ENCODE assay signal across 17 mouse cellular contexts in the genomic region with DNA sequence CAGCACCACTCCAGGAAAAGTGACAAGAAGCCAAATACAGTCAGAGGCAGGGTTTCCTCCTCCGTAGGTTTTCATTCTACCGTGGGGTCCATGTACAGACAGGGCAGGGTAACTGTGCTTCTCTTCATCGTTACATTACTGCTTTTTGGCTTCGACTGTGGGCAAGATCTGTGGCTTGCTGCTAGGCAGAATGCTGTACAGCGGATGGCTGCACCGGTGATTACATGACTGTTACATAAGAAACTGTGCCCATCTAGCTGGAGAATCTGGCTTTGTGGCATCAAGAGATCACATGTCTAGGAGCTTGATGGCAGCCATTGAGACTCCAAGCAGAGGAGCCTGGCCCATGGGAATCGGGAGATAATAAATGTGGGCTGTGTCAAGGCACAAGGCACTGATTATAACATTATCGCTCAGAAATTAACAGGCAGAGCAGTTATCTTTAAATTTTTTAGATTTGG. TPM values are rescaled to one million over a fixed set of nuclear protein-coding genes. Genes with fewer than 3 reads are reported as not detected.
DNase-seq lines count a peak whose midpoint lies in the region; ATAC-seq and TF ChIP-seq lines count a peak whose summit lies in the region.
"Had no signal": no experiment of that assay in that cellular context is flagged by ENCODE, and none has a peak within 500 bp of the region (broad histone marks: within the 10 kb centered on the region; RNA-seq: fewer than 3 reads in every experiment).

No protein-coding gene starts in this region.

- no peak overlapping the region for H3K4me2 ChIP-seq in neural tube, embryonic 15.5 days
- no peak overlapping the region for H3K4me2 ChIP-seq in liver, postnatal 0 days (ENCODE audit: low read depth, low read length)
- H3K4me2 ChIP-seq: embryonic facial prominence, embryonic 12.5 days; heart, embryonic 15.5 days had no signal

- no peaks in the 10 kb centered on the region for H3K36me3 ChIP-seq in neural tube, embryonic 15.5 days
- no peaks in the 10 kb centered on the region for H3K36me3 ChIP-seq in liver, postnatal 0 days (replicated peaks; ENCODE audit: insufficient read depth, low read length)
- H3K36me3 ChIP-seq: embryonic facial prominence, embryonic 12.5 days; heart, embryonic 15.5 days had no signal

- no peak overlapping the region for H3K9ac ChIP-seq in neural tube, embryonic 15.5 days (replicated peaks)
- H3K9ac ChIP-seq in liver, postnatal 0 days (replicated peaks): no peak overlapping the region
- H3K9ac ChIP-seq: embryonic facial prominence, embryonic 12.5 days; forebrain, postnatal 0 days; heart, embryonic 15.5 days had no signal

- no peak for TF ChIP-seq EP300 in liver, postnatal 0 days (IDR thresholded peaks at IDR 0.05; ENCODE audit: low read depth)

- no peaks in the 10 kb centered on the region for H3K27me3 ChIP-seq in neural tube, embryonic 15.5 days (replicated peaks)
- H3K27me3 ChIP-seq in liver, postnatal 0 days (ENCODE audit: insufficient read depth, low read length): no peaks in the 10 kb centered on the region
- H3K27me3 ChIP-seq: embryonic facial prominence, embryonic 12.5 days; heart, embryonic 15.5 days had no signal

- peak; percentile 92 for DNase-seq in heart, adult 11 months
- DNase-seq in heart, postnatal 14 days: no peak
- peak; percentile 9 for DNase-seq in neural tube, embryonic 10.5 days (ENCODE audit: extremely low spot score, low spot score)
- DNase-seq in liver, postnatal 0 days: no peak
- DNase-seq in cerebellum, postnatal 10 days: no peak
- DNase-seq: cerebellum, adult 9-10 months; forebrain, postnatal 0 days; kidney, postnatal 14 days had no signal

- intact Hi-C loops in heart, postnatal 14 days (cut with DNase I): loop anchor here (10.0 kb wide), 1 partner anchor 472 kb away; no protein-coding TSS in a partner anchor

- H3K4me3 ChIP-seq in neural tube, embryonic 15.5 days (replicated peaks): no peak overlapping the region
- no peak overlapping the region for H3K4me3 ChIP-seq in liver, postnatal 0 days (ENCODE audit: low read depth, low read length)
- H3K4me3 ChIP-seq: embryonic facial prominence, embryonic 12.5 days; heart, embryonic 15.5 days had no signal

- H3K4me1 ChIP-seq in neural tube, embryonic 15.5 days: peaks cover 18% of the 10 kb centered on the region
- H3K4me1 ChIP-seq in liver, postnatal 0 days (ENCODE audit: insufficient read depth): peaks cover 21% of the 10 kb centered on the region
- H3K4me1 ChIP-seq: heart, embryonic 15.5 days had no signal

- 80% methylated on average over 8 of the region's 8 CpGs for WGBS in neural tube, embryonic 15.5 days
- 34% methylated on average over 8 of the region's 8 CpGs for WGBS in liver, postnatal 0 days (ENCODE audit: insufficient replicate concordance)

- no peak overlapping the region for H3K27ac ChIP-seq in neural tube, embryonic 15.5 days (replicated peaks)
- 0 out of 2 replicates have a peak overlapping the region, but pooled peaks have one; percentile 13 for H3K27ac ChIP-seq in liver, postnatal 0 days (ENCODE audit: low read depth)
- H3K27ac ChIP-seq: embryonic facial prominence, embryonic 12.5 days; heart, embryonic 15.5 days had no signal

- no peak for TF ChIP-seq CTCF in liver, postnatal 0 days (IDR thresholded peaks at IDR 0.05; ENCODE audit: low read depth)

- no peaks in the 10 kb centered on the region for H3K9me3 ChIP-seq in neural tube, embryonic 15.5 days (replicated peaks)
- no peaks in the 10 kb centered on the region for H3K9me3 ChIP-seq in liver, postnatal 0 days (ENCODE audit: low read length)
- H3K9me3 ChIP-seq: embryonic facial prominence, embryonic 12.5 days; heart, embryonic 15.5 days had no signal

- no peak for ATAC-seq in neural tube, embryonic 15.5 days (ENCODE audit: low FRiP score)
- ATAC-seq in liver, postnatal 0 days: no peak
- no peak for ATAC-seq in erythroblast, adult 5-6 weeks (replicated peaks; ENCODE audit: low FRiP score, poor library complexity, severe bottlenecking)
- ATAC-seq: forebrain, postnatal 0 days had no signal

RNA-seq across cellular contexts. Expression of gene Slc22a16, which starts 43.8 kb away (rescaled TPM):
- total RNA-seq in heart, postnatal 14 days (2021): not detected
- polyA plus RNA-seq in neural tube, embryonic 15.5 days (2015; fragmentation: Nextera tagmentation; extraction: Ambion mirVana): not detected in 2 replicates
- polyA plus RNA-seq in liver, postnatal 0 days (2015; fragmentation: Nextera tagmentation; extraction: Ambion mirVana): not detected in 2 replicates
- not detected in 2 replicates for total RNA-seq in erythroblast, adult 5-6 weeks (2015; ENCODE audit: low replicate concordance)
- not detected in 2 replicates for total RNA-seq in erythroblast, adult 5-6 weeks (2017; ENCODE audit: low replicate concordance)
- total RNA-seq: forebrain, postnatal 0 days; gastrocnemius, postnatal 4 days; layer of hippocampus, postnatal 14 days had no signal
- polyA plus RNA-seq: embryonic facial prominence, embryonic 12.5 days; forebrain, postnatal 0 days; heart, embryonic 15.5 days; intestine, embryonic 14.5 days; limb, embryonic 11.5 days; lung, embryonic 16.5 days had no signal

Comparison
In these comparisons a context has a peak if more than half of its experiments do, and no peak if none do; other contexts are left out.
1. DNase-seq: peak in heart, adult 11 months (single experiment) and neural tube, embryonic 10.5 days (single experiment); none in heart, postnatal 14 days (0 of 2), liver, postnatal 0 days (single experiment) and cerebellum, postnatal 10 days (0 of 2).